Mouse (Mus musculus) right cerebral cortex, postnatal 14 days (tissue): Measurements from ENCODE around the gene Gm5141.
A peak's percentile ranks its signal among the peaks of the same experiment; 100 is the strongest.
"Not testable (repeated sequence)": the region's sequence is repeated elsewhere in the genome, so short reads cannot be mapped to it uniquely, and the experiment has no call there.

Source experiments
- DNase-seq: peaks from one replicate; pipeline ENCODE4 v3.0.0; 2022

Gm5141 gene

DNA sequence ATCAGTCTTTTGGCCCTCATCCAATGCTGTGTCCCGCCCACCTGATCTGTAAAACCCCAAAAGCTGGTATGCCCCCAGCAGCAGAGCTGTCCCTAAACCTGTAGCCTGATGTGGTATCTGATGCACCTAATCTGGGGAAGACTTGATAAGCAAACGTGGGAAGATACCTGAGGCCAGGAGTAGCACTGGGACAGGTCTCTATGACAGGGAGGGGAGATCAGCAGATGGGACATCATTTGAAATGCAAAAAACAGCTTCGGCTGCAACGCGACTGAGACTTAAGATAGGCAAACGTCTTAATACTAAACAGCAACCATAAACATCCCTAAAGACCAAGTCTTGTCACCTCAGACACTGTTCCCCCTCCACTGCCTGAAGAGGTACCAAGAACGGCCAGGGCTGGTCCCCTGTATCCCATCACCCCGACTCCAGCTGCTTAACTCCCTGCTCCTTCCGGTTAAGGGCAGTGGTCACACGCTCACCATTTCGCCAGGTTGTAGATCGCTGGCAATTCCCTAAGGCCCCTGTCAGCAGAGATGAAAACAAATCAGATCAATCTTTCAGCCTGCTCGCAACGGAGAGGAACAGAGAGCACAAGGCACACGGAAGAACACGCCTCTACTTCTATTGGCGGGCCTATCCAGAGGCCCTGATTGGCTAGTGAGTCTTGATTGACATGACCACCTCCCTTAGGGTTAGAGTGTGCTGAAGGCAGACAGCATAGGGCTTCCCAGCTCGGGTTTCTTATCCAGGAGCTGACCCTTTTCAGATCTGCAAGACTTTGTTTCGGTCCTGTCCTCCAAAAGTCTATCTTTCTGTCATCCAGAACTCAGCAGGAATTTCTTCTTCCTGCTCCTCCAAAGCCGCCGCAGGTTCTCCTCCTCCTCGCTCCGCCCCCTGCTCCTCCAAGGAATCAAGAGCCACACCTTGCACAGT lies at the start of gene Gm5141:
Gm5141 (minus strand) TSS at position 610 of the 936 bp plus-strand sequence.
- DNase-seq: peak; percentile 25

DNA sequence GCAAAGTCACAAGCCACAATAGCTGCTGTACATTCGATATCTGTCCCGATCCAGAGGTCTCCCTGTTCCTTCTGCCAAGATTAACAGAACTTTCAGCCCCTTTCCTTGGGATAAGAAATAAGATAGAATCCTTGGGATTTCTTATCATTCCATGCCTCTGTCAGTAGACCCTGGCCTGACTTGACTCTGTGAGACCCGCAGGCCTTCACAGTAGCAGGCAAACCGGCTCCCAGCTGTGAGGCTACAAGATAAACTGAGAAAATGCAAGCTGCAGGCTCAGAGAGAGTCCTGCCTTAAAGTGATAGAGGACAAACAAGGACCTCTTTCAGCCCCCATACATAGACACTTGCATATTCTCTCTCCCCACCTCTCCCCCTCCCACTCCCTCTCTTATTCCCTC lies 47.7 kb upstream of the Gm5141 start:
- DNase-seq: no peak

DNA sequence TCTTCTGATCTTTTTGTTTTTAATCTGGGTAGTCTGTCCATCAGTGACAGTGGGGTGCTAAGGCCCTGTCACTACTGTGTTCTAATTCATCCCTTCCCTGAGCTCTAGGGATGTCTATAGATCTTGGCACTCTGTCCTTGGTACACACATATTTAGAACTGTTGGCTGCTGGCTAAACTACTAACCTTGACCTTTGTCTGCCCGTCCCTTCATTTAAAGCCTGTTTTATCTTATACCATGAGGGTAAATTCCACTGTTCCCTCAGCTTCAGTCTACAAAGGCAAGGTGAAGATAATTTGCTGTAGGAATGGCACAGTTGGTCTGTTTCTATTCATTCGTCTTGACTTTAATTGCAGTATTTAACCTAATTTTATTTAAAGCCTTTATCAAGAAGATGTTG lies 46.6 kb upstream of the Gm5141 start:
- DNase-seq: no peak

DNA sequence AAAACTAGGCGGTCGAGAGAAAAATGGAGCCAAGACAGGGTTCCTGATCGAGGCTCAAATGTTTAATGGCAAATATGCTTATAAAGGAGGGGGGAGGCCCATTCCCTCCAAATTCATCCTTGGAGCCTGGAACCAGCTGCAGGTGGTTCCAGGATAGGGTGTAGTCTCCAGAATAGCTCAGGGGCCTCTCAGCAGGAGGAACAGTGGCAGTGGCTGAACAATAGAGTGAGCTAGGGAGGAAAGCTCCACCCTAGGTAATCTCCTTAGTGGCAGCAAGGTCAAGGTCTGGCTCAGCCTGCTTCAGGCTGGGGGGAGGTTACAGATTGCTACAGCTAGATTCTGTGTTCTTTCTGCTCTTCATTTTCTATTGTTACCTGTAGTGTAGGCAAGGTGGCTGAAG lies 30.1 kb upstream of the Gm5141 start:
- DNase-seq: not testable (repeated sequence)

DNA sequence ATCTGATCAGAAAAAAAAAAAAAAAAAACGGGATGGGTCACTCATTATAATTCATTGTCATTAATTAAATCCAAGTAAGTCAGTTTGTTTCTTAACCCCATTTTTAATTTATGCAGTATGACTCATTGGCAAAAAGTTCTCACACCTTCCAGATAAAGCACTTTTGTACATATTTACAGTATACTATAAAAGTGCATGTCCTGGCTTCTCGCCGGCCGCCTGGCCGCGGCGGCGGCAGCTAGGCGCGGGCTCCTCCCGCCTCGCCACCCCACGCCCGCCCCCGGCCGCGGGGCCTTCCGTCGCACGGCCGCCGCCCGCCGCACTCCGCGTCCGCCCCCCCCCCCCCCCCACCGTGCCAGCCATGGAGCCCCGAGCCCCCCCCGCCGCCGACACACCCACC lies 27.1 kb upstream of the Gm5141 start:
- DNase-seq: no peak

DNA sequence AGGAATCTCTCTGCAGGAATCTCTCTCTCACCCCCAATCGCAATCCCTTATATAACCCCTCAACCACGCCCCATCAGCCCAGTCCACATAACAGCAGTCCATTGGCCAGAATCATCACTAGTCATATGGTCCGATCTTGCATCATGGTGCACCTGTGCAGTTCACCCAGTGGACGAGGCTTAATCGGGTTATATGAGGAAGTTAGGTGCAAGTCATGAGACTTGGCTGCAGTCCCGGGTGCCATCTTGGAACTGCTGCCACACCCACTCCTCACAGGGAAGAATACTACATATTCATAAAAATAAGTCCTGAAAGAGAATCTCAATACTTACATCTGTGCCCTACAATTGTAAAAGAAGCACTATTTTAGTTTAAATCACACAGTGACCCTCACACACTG lies 22.4 kb upstream of the Gm5141 start:
- DNase-seq: not testable (repeated sequence)

DNA sequence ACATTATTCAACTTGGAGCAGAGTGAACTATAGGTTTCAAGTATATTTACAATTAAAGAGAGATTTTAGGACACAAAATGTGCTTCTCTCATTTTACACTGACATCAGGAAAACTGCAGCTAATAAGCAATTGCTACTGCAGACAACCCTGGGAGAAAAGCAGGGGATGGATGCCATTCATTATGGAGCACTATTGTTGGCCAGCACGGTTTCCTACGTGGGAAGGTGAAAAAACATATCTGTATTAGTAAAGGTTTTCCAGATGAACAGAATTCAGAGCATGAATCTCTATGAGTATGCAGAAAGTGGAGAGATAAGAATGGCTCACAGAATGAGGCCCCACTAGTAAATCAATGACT lies 506 bp upstream of the Gm5141 start:
- not testable (repeated sequence) for DNase-seq

DNA sequence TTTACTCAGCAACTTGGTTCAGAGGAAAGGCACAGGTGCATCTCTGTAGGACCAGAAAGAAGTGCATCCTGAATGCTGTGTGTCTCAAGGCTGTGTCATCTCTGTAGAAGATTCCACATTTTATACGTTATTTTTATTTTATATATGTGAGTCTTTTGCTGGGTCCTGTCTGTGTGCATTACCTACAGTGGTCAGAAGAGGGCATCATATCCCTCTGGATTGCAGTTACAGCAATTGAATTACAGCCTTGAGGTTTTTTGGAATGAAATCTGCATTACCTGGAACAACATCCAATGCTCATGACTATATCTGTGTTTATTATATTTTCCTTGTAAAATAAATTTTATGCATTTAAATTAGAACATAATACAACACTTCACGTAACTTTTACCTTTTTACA lies 21.8 kb downstream of the Gm5141 start:
- peak; percentile 26 for DNase-seq

DNA sequence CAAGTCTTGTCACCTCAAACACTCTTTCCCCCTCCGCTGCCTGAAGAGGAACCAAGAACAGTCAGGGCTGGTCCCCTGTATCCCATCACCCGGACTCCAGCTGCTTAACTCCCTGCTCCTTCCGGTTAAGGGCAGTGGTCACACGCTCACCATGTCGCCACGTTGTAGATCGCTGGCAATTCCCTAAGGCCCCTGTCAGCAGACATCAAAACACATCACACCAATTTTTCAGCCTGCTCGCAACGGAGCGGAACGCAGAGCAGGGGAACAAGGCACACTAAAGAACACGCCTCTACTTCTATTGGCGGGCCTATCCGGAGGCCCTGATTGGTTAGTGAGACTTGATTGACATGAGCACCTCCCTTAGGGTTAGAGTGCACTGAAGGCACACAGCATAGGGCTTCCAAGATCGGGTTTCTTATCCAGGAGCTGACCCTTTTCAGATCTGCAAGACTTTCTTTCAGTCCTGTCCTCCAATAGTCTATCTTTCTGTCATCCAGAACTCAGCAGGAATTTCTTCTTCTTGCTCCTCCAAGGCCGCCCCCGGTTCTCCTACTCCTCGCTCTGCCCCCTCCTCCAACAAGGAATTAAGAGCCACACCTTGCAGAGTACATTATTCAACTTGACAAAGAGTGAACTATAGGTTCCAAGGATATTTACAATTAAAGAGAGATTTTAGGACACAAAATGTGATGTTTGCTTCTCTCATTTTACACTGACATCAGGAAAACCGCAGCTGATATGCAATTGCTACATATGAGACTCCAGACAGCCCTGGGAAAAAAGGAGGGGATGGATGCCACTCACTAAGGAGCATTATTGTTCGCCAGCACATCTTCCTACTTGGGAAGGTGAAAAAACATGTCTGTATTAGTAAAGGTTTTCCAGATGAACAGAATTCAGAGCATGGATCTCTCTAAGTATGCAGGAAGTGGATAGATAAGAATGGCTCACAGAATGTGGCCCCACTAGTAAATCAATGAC lies 24.9 kb downstream of the Gm5141 start, which contains the start of gene Platr25:
Platr25 (minus strand) TSS at position 278 of the 984 bp plus-strand sequence.
- DNase-seq: peak; percentile 6

DNA sequence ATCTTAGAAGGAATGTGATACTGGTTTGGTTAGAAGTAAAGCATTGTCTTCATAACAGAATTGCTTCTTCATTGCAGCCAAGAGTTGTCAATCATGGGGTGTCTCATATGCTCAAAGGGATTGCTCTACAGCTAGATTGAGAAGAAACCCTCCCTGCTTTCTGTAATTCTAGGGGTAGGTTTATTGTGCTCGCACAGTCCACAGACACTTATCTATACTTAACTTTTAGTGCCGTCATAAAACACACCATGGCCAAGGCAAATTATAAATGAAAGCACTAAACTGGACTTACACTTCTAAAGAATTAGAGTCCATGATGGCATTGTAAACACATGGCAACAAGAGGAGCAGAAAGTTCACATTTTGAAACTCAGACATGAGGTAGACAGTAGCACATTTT lies 52.3 kb downstream of the Gm5141 start:
- no peak for DNase-seq
